Mouse (Mus musculus) megakaryocyte, embryonic 14.5 days (primary cell): Measurements from ENCODE around the gene Evi5.

Experiments used
- FLI1 ChIP-seq: IDR thresholded peaks from 2 replicates; pipeline ENCODE4 v1.6.1; 2012; ENCODE audit warnings: low read length, inconsistent platforms, mixed read lengths
- GATA1 ChIP-seq: IDR thresholded peaks from 3 replicates; pipeline ENCODE4 v1.6.1; 2012; ENCODE audit warnings: mixed read lengths, low read length, inconsistent platforms, borderline replicate concordance

DNA sequence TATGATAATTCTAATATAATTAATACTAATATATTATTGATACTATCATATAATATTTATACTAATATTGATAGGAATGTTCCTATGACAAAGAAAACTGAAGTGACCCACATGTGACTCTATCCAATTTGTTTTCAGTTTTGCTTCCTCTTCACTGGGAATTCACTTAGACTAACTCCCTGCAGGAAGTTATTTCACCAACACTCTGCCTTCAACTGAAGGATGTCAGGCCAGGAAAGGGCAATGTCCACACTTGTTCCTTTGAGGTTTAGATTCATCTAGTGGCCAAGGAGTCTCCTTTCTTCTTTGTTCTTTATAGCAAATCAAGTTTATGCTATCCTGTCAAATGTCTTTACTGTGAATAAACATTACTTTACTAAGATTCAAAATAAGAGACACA lies 111.2 kb downstream of the Evi5 start:
- TF ChIP-seq GATA1, result no peak
- no peak for TF ChIP-seq FLI1
